13 mouse cellular contexts compared by ENCODE assay signal in genomic region chr8:70846371-70847154, GRCm38 (mm10). TPM values are rescaled to one million over a fixed set of nuclear protein-coding genes. Genes with fewer than 3 reads are reported as not detected.
A peak's percentile ranks its signal among the peaks of the same experiment; 100 is the strongest.
DNase-seq lines count a peak whose midpoint lies in the region; ATAC-seq and TF ChIP-seq lines count a peak whose summit lies in the region.
"Had no signal": no experiment of that assay in that cellular context is flagged by ENCODE, and none has a peak within 500 bp of the region (broad histone marks: within the 10 kb centered on the region; RNA-seq: fewer than 3 reads in every experiment).

No protein-coding gene starts in this region.

- WGBS in forebrain, embryonic 11.5 days = 47% methylated on average over 15 of the region's 15 CpGs
- WGBS in forebrain, embryonic 13.5 days = 58% methylated on average over 15 of the region's 15 CpGs

- H3K9ac ChIP-seq in forebrain, embryonic 11.5 days (ENCODE audit: low read length) = no peak overlapping the region
- no peak overlapping the region for H3K9ac ChIP-seq in forebrain, embryonic 13.5 days
- H3K9ac ChIP-seq: limb, embryonic 15.5 days had no signal

- no peaks in the 10 kb centered on the region for H3K4me1 ChIP-seq in forebrain, embryonic 11.5 days (replicated peaks; ENCODE audit: control insufficient read depth, insufficient read depth, low read length)
- 0 out of 2 replicates have a peak, but pooled peaks cover 7% of the 10 kb centered on the region for H3K4me1 ChIP-seq in forebrain, embryonic 13.5 days

- TF ChIP-seq CTCF in left cerebral cortex, adult 2 months (IDR thresholded peaks at IDR 0.05) = peak; percentile 19

- peak; percentile 49 for DNase-seq in forebrain, embryonic 11.5 days (ENCODE audit: low spot score)
- no peak for DNase-seq in left cerebral cortex, adult 2 months (ENCODE audit: extremely low spot score in 1 of 2, low spot score in 2 of 2)
- DNase-seq in left cerebral cortex, adult 9 months (ENCODE audit: low spot score in 2 of 2) = no peak
- peak; percentile 49 for DNase-seq in CD4-positive helper T cell, adult 2 months (ENCODE audit: low read depth, low spot score)
- no peak for DNase-seq in testis, postnatal 10 days (ENCODE audit: low spot score)
- DNase-seq in left cerebral cortex, adult 8-10 months (ENCODE audit: low spot score in 2 of 2) = no peak
- DNase-seq: cerebellum, postnatal 25 days; kidney, adult 18-20 months; right cerebral cortex, adult 18-20 months had no signal

- intact Hi-C loops in left cerebral cortex, adult 2 months (cut with DNase I) = no loop called here

- no peak overlapping the region for H3K4me3 ChIP-seq in forebrain, embryonic 11.5 days (ENCODE audit: low read depth, low read length)
- no peak overlapping the region for H3K4me3 ChIP-seq in forebrain, embryonic 13.5 days
- no peak overlapping the region for H3K4me3 ChIP-seq in left cerebral cortex, adult 2 months
- H3K4me3 ChIP-seq: limb, embryonic 15.5 days had no signal

- no peaks in the 10 kb centered on the region for H3K9me3 ChIP-seq in forebrain, embryonic 11.5 days (ENCODE audit: control insufficient read depth, low read length)
- no peaks in the 10 kb centered on the region for H3K9me3 ChIP-seq in forebrain, embryonic 13.5 days (replicated peaks)
- H3K9me3 ChIP-seq: limb, embryonic 15.5 days had no signal

- H3K27ac ChIP-seq in forebrain, embryonic 11.5 days (ENCODE audit: low read depth, low read length) = no peak overlapping the region
- no peak overlapping the region for H3K27ac ChIP-seq in forebrain, embryonic 13.5 days
- H3K27ac ChIP-seq in left cerebral cortex, adult 2 months = no peak overlapping the region
- H3K27ac ChIP-seq: limb, embryonic 15.5 days had no signal

- H3K27me3 ChIP-seq in forebrain, embryonic 11.5 days (ENCODE audit: control insufficient read depth, insufficient read depth, low read length) = no peaks in the 10 kb centered on the region
- H3K27me3 ChIP-seq in forebrain, embryonic 13.5 days = 0 out of 2 replicates have a peak, but pooled peaks cover 4% of the 10 kb centered on the region
- H3K27me3 ChIP-seq: limb, embryonic 15.5 days had no signal

- H3K36me3 ChIP-seq in forebrain, embryonic 11.5 days (ENCODE audit: control insufficient read depth, insufficient read depth, low read length) = no peaks in the 10 kb centered on the region
- H3K36me3 ChIP-seq in forebrain, embryonic 13.5 days (ENCODE audit: poor library complexity, severe bottlenecking) = peaks cover 8% of the 10 kb centered on the region; the same call in 1 of the 2 replicates
- H3K36me3 ChIP-seq: limb, embryonic 15.5 days had no signal

- ATAC-seq in forebrain, embryonic 11.5 days (replicated peaks; ENCODE audit: low FRiP score) = no peak
- no peak for ATAC-seq in forebrain, embryonic 13.5 days
- 0 out of 2 replicates have a peak, but pooled peaks have one; percentile 22 for ATAC-seq in megakaryocyte-erythroid progenitor cell, adult 5-6 weeks (replicated peaks; ENCODE audit: low FRiP score, low TSS enrichment, poor library complexity, severe bottlenecking)

- H3K4me2 ChIP-seq in forebrain, embryonic 11.5 days (ENCODE audit: low read depth, low read length, severe bottlenecking) = no peak overlapping the region
- no peak overlapping the region for H3K4me2 ChIP-seq in forebrain, embryonic 13.5 days
- H3K4me2 ChIP-seq: limb, embryonic 15.5 days had no signal

RNA-seq across cellular contexts. Expression of gene Arrdc2, which starts 7.0 kb away (rescaled TPM):
- 6.3 and 7.2 TPM in 2 replicates for polyA plus RNA-seq in forebrain, embryonic 11.5 days (2014; fragmentation: Nextera tagmentation; extraction: Ambion mirVana)
- 5.6 and 5.7 TPM in 2 replicates for polyA plus RNA-seq in forebrain, embryonic 13.5 days (2015; fragmentation: Nextera tagmentation; extraction: Ambion mirVana)
- total RNA-seq in left cerebral cortex, adult 2 months (2021) = 10 to 100 TPM; 19.5 to 20.7 TPM
- 27.6 and 29.1 TPM in 2 replicates for total RNA-seq in megakaryocyte-erythroid progenitor cell, adult 5-6 weeks (2014; fragmentation: Nextera tagmentation)
- total RNA-seq in megakaryocyte-erythroid progenitor cell, adult 5-6 weeks (2017) = 8.0 and 11.8 TPM in 2 replicates
- 10 to 100 TPM; 10.9 to 22.7 (median 17.6) TPM for total RNA-seq in left cerebral cortex, adult 8-10 months (2022)

RNA-seq across cellular contexts. Expression of gene Kcnn1, which starts 16.5 kb away (rescaled TPM):
- polyA plus RNA-seq in forebrain, embryonic 11.5 days (2014; fragmentation: Nextera tagmentation; extraction: Ambion mirVana) = 9.0 and 13.4 TPM in 2 replicates
- 11.2 and 13.5 TPM in 2 replicates for polyA plus RNA-seq in forebrain, embryonic 13.5 days (2015; fragmentation: Nextera tagmentation; extraction: Ambion mirVana)
- total RNA-seq in left cerebral cortex, adult 2 months (2021) = 10 to 100 TPM; 20.0 to 20.4 TPM
- total RNA-seq in megakaryocyte-erythroid progenitor cell, adult 5-6 weeks (2014; fragmentation: Nextera tagmentation) = 0.32 TPM in 1 of 2 replicates, not detected in the other
- 2.9 TPM in 1 of 2 replicates, not detected in the other for total RNA-seq in megakaryocyte-erythroid progenitor cell, adult 5-6 weeks (2017)
- 10 to 100 TPM; 15.7 to 28.6 (median 17.7) TPM for total RNA-seq in left cerebral cortex, adult 8-10 months (2022)

RNA-seq across cellular contexts. Expression of gene Ccdc124, which starts 27.2 kb away (rescaled TPM):
- polyA plus RNA-seq in forebrain, embryonic 11.5 days (2014; fragmentation: Nextera tagmentation; extraction: Ambion mirVana) = 165 and 176 TPM in 2 replicates
- polyA plus RNA-seq in forebrain, embryonic 13.5 days (2015; fragmentation: Nextera tagmentation; extraction: Ambion mirVana) = 169 and 179 TPM in 2 replicates
- 10 to 100 TPM; 94.8 to 99.0 TPM for total RNA-seq in left cerebral cortex, adult 2 months (2021)
- total RNA-seq in megakaryocyte-erythroid progenitor cell, adult 5-6 weeks (2014; fragmentation: Nextera tagmentation) = 28.5 and 47.9 TPM in 2 replicates
- 30.8 and 51.1 TPM in 2 replicates for total RNA-seq in megakaryocyte-erythroid progenitor cell, adult 5-6 weeks (2017)
- 10 to 100 TPM; 76.5 to 94.5 (median 85.6) TPM for total RNA-seq in left cerebral cortex, adult 8-10 months (2022)

RNA-seq across cellular contexts. Expression of gene Il12rb1, which starts 38.3 kb away (rescaled TPM):
- polyA plus RNA-seq in forebrain, embryonic 11.5 days (2014; fragmentation: Nextera tagmentation; extraction: Ambion mirVana) = not detected in 2 replicates
- 0.09 TPM in 1 of 2 replicates, not detected in the other for polyA plus RNA-seq in forebrain, embryonic 13.5 days (2015; fragmentation: Nextera tagmentation; extraction: Ambion mirVana)
- total RNA-seq in left cerebral cortex, adult 2 months (2021) = under 1 TPM; 0.77 to 0.82 TPM
- 0.31 and 0.79 TPM in 2 replicates for total RNA-seq in megakaryocyte-erythroid progenitor cell, adult 5-6 weeks (2014; fragmentation: Nextera tagmentation)
- total RNA-seq in megakaryocyte-erythroid progenitor cell, adult 5-6 weeks (2017) = 1.6 and 2.0 TPM in 2 replicates
- 1 to 10 TPM in 2 of 4 experiments, under 1 TPM in 2; 0.84 to 1.3 (median 1.0) TPM for total RNA-seq in left cerebral cortex, adult 8-10 months (2022)
- polyA plus RNA-seq: neural tube, embryonic 11.5 days had no signal

RNA-seq across cellular contexts. Expression of gene Mast3, which starts 41.7 kb away (rescaled TPM):
- polyA plus RNA-seq in forebrain, embryonic 11.5 days (2014; fragmentation: Nextera tagmentation; extraction: Ambion mirVana) = 15.9 and 17.4 TPM in 2 replicates
- 15.8 and 16.0 TPM in 2 replicates for polyA plus RNA-seq in forebrain, embryonic 13.5 days (2015; fragmentation: Nextera tagmentation; extraction: Ambion mirVana)
- total RNA-seq in left cerebral cortex, adult 2 months (2021) = 100 to 1,000 TPM; 369 to 386 TPM
- total RNA-seq in megakaryocyte-erythroid progenitor cell, adult 5-6 weeks (2014; fragmentation: Nextera tagmentation) = 44.0 and 54.3 TPM in 2 replicates
- total RNA-seq in megakaryocyte-erythroid progenitor cell, adult 5-6 weeks (2017) = 6.2 and 7.3 TPM in 2 replicates
- 100 to 1,000 TPM; 276 to 316 (median 288) TPM for total RNA-seq in left cerebral cortex, adult 8-10 months (2022)

Comparison
In these comparisons a context has a peak if more than half of its experiments do, and no peak if none do; other contexts are left out.
1. DNase-seq: peak in forebrain, embryonic 11.5 days (single experiment) and CD4-positive helper T cell, adult 2 months (single experiment); none in left cerebral cortex, adult 2 months (0 of 2), left cerebral cortex, adult 9 months (0 of 2), testis, postnatal 10 days (single experiment) and left cerebral cortex, adult 8-10 months (0 of 2).
2. RNA of gene Kcnn1, which starts 16.5 kb away (total RNA-seq): 20.0 to 20.4 TPM in left cerebral cortex, adult 2 months and 15.7 to 28.6 TPM in left cerebral cortex, adult 8-10 months; 0.32 to 2.9 TPM in megakaryocyte-erythroid progenitor cell, adult 5-6 weeks; every median in the first group is over 4 times any median in the second.